Mouse (Mus musculus): Measurements from ENCODE around the gene Dnal4. TPM values are rescaled to one million over a fixed set of nuclear protein-coding genes. Genes with fewer than 3 reads are reported as not detected.
"Not testable (repeated sequence)": the region's sequence is repeated elsewhere in the genome, so short reads cannot be mapped to it uniquely, and the experiment has no call there.

The Dnal4 gene
- polyA plus RNA-seq (2016; fragmentation: Nextera tagmentation; extraction: Ambion mirVana): 37.1 TPM in 2 replicates

DNA sequence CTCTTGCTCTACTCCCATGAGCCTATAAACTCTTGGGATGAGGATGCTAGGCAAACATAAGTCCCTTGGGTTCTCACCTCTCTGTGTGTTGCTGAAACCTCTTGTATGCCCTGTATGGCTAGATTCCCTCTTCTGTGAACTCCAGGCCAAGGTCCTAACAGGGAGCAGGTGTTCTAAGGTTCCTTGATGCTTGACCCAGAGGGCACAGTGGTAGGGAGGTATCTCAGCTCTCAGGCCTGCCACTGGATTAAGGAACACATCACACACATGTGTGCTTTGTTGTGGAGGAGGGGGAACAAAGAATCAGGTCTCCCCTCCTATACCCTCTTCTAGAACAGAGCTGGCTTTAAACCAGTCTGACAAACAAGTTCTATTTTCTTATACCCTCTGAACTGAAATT is at the start of gene Dnal4:
Gene Dnal4 (minus strand): TSS at position 101 of the 400 bp plus-strand sequence.
- Histone ChIP-seq H3K4me3 (no peak within 1 kb of the TSS), H3K4me2 (no peak within 1 kb of the TSS), H3K36me3 (no peaks in the 10 kb centered on the region), H3K9me3 (replicated peaks) (no peaks in the 10 kb centered on the region), H3K27ac (ENCODE audit: poor library complexity, severe bottlenecking) (no peak within 1 kb of the TSS), H3K27me3 (replicated peaks) (0 out of 2 replicates have a peak, but pooled peaks cover 5% of the 10 kb centered on the region), H3K4me1 (replicated peaks) (peaks cover 14% of the 10 kb centered on the region), H3K9ac (no peak within 1 kb of the TSS)
- no peak for ATAC-seq (ENCODE audit: insufficient number of reproducible peaks, low FRiP score)

DNA sequence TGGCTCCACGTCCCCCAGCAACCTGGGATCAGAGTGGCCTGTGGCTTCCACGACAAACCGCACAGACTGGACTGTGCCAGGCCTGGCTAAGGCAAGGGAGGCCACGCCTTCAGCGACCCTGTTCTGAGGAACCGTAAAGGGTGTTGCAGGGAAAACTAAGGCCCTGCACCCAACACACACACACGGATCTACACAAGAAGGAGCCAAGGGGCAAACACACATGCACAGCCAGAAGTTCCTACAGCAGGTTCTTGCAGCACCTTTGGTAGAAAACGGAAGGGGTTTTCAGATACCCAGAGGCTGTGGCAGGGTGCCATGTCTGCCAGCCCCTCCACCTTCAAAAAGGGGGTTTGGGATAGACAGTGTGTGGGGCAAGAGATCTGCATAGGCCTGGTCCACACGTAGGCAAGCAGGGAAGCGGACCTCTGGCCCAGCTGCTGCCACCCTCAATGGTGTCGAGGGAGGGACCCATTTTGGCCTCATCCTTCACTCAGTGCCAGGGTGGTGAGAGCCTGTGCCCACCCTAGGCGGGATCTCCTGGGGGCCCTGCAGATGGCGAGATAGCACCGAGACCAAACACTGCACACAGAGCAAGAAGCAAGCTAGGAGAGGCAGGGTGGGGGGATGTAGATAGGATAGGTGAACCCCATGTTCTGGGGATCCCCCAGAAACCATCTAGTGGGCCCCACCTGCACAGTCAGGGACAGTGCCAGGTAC is 49.6 kb upstream of the Dnal4 start:
- WGBS: 84% methylated on average over 14 of the region's 14 CpGs
- no peak for ATAC-seq (ENCODE audit: insufficient number of reproducible peaks, low FRiP score)
- H3K4me3 ChIP-seq: no peak overlapping the region
- peaks cover 48% of the 10 kb centered on the region for H3K36me3 ChIP-seq
- no peaks in the 10 kb centered on the region for H3K9me3 ChIP-seq (replicated peaks)
- H3K4me2 ChIP-seq: no peak overlapping the region
- H3K9ac ChIP-seq: no peak overlapping the region
- H3K4me1 ChIP-seq (replicated peaks): peaks cover 51% of the 10 kb centered on the region
- no peaks in the 10 kb centered on the region for H3K27me3 ChIP-seq (replicated peaks)
- no peak overlapping the region for H3K27ac ChIP-seq (ENCODE audit: poor library complexity, severe bottlenecking)

DNA sequence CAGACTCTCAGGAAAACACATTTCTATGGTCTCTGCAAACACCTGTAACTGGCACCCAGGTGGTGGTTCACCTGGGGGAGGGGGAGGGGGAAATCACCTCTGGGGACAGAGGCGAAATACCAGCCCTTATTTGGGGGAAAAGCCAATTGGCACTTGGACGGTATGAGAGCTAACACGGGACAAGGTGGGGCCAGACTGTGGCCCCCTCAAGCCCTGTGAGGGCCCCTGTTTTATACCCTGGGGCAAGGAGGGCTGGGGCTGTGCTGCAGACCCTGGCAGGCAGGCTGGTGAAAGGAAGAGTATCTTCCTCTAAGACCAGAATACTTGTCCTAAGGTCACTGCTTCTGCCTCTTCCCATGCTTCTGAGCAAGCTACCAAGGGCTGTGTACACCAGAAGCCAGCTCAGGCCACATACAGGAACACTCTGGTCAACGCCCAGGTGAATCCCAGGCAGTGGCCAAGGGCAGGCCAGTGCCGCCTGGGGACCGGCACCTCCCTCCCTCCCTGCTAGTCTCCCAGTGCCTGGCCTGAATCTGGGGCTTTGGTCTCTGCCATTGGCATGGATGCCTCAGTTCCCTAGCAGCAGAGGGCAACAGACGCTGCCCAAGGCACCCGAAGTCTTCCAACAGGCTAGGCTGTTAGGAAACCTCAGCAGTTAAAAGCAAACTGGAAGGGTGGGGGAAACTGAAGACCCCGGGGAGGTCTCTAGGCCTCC is 48.7 kb upstream of the Dnal4 start:
- Histone ChIP-seq H3K4me2 (no peak overlapping the region), H3K27me3 (replicated peaks) (no peaks in the 10 kb centered on the region), H3K9me3 (replicated peaks) (no peaks in the 10 kb centered on the region), H3K36me3 (peaks cover 43% of the 10 kb centered on the region), H3K4me3 (no peak overlapping the region), H3K9ac (no peak overlapping the region), H3K27ac (ENCODE audit: poor library complexity, severe bottlenecking) (no peak overlapping the region), H3K4me1 (replicated peaks) (peaks cover 48% of the 10 kb centered on the region)
- 80% methylated on average over 9 of the region's 9 CpGs for WGBS
- no peak for ATAC-seq (ENCODE audit: insufficient number of reproducible peaks, low FRiP score)

DNA sequence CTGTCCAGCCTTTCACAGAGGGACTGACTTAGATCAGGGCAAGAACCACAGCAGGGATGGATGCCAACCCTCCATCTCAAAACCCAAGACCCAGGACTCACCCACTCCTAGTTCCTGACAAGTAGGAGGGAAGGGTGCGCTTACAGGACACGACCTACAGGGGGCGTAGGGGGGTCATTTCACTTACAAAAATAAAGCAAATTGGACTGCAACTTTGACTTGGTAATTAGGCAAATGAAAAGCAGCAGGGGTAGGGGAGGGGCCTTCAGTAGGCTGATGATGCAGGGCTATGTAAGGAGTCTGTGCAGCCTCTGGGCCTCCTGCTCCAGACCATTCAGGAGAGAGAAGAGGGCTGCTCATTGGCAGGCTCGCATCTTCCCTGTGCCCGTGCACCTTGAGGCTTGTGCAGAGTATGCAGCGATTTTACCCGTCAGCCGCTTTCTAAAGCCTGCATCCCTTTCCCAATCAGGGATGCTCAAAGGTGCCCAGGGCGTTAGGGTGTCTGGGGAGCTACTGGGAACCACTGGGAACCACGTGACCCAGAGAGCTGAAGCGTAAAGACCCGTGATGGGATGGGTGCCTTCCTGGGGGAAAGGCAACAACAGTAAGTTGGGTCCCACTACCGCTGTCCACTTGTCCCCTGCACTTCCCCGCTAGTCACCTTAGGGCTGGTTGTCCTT is 47.6 kb upstream of the Dnal4 start:
- peaks cover 41% of the 10 kb centered on the region for H3K36me3 ChIP-seq
- no peak overlapping the region for H3K4me2 ChIP-seq
- H3K9ac ChIP-seq: no peak overlapping the region; the same call in 1 of the 2 replicates
- WGBS: 57% methylated on average over 14 of the region's 14 CpGs
- H3K4me1 ChIP-seq (replicated peaks): peaks cover 44% of the 10 kb centered on the region
- no peak overlapping the region for H3K27ac ChIP-seq (ENCODE audit: poor library complexity, severe bottlenecking)
- no peak for ATAC-seq (ENCODE audit: insufficient number of reproducible peaks, low FRiP score)
- H3K27me3 ChIP-seq (replicated peaks): no peaks in the 10 kb centered on the region
- no peak overlapping the region for H3K4me3 ChIP-seq
- no peaks in the 10 kb centered on the region for H3K9me3 ChIP-seq (replicated peaks)

DNA sequence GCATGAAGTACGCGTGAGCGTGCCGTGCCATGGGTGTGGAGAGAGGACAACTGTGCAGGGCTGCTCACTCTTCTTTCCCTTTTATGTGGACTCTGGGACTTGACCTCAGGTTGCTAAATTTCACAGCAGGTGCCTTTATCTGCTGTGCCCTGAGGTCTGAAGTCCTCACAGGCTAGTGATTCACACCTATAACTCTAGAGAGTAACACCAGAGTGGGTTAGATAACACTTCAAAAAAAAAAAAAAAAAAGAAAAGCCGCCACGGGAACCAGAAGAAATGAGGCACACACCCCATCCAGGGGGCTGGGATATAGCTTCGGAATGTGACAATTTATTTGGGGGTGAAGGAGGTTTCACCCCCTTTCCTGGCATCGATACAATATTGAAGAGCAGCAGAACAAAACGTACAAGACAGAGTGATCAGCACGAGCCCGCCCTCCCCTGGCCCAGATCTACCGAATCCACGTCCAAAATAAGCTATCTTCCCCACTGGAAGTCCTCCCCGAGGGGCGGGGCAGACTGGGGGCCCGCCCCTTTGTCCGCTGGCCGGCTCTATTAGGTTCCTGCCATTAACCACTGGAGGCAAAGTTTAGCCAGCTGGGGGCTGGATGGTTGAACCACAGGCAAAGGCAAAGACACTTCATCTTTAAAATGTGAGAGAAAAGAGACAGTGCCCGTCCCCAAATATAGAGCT is 46.1 kb upstream of the Dnal4 start:
- WGBS: 58% methylated on average over 19 of the region's 19 CpGs
- no peak overlapping the region for H3K9ac ChIP-seq
- peaks cover 37% of the 10 kb centered on the region for H3K4me1 ChIP-seq (replicated peaks)
- ATAC-seq (ENCODE audit: insufficient number of reproducible peaks, low FRiP score): no peak
- no peaks in the 10 kb centered on the region for H3K27me3 ChIP-seq (replicated peaks)
- H3K4me3 ChIP-seq: no peak overlapping the region
- H3K27ac ChIP-seq (ENCODE audit: poor library complexity, severe bottlenecking): no peak overlapping the region
- H3K36me3 ChIP-seq: peaks cover 39% of the 10 kb centered on the region
- H3K9me3 ChIP-seq (replicated peaks): no peaks in the 10 kb centered on the region
- H3K4me2 ChIP-seq: no peak overlapping the region

DNA sequence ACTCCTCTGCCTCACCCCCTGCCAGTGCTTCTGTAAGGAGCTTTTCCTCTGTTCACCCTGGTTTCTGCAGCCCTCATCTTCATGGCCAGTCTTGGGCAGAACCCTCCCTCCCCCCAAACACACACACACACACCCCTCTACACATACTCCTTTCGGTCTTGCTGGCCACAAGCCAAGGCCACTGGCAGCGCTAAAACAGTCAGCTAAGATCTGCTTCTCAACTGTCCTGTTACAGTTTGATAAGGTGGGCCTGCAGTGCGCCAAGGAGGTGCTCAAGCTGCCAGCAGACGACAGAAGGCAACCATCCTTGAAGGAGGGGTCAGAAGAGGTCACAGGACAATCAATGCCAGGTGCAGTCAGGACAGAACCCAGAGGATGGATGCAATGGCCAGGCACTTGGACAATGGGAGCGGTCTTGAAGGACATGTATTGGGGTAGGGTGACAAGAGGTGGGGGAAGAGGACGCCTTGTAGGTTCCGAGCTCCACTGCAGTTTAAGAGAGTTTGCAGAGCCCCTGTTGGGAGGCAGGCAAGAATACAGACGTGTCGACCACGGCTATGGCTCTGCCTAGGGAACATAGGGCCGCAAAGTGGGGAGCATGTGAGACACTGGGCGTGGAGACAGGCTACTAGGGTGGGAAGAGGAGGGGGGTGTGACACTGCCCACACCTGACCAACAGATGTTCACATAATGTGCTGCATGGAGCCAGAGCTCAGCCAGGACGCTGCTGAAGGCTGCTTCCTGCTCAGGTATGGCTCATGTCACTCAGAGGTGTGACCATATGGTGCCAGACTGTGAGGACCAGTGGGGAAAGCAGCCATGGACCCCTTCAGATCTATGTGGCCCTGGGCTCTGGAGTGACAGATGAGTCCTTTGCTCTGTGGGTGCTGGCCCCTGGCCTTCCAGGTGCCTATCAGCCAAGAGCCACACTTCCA is 44.9 kb upstream of the Dnal4 start:
- Histone ChIP-seq H3K4me1 (replicated peaks) (peaks cover 27% of the 10 kb centered on the region), H3K36me3 (peaks cover 27% of the 10 kb centered on the region), H3K9ac (no peak overlapping the region), H3K4me2 (no peak overlapping the region), H3K27me3 (replicated peaks) (no peaks in the 10 kb centered on the region), H3K9me3 (replicated peaks) (peaks cover 4% of the 10 kb centered on the region), H3K27ac (ENCODE audit: poor library complexity, severe bottlenecking) (no peak overlapping the region), H3K4me3 (no peak overlapping the region)
- no peak for ATAC-seq (ENCODE audit: insufficient number of reproducible peaks, low FRiP score)
- 47% methylated on average over 13 of the region's 13 CpGs for WGBS

DNA sequence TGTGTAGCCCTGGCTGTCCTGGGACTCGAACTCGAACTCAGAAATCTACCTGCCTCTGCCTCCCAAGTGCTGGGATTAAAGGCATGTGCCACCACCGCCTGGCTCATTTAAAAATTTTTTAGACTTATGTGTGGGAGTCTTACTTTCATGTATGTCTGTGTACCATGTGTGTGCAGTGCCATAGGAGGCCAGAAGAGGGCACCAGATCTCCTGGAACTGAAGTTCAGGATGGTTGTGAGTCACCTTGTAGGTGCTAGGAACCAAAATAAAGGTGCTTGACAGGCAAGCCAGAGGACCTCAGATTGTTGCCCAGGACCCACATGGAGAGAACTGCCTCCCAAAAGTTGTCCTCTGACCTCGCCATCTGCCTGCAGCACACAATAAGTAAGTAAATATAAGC is 40.7 kb upstream of the Dnal4 start:
- H3K27me3 ChIP-seq (replicated peaks): peaks cover 11% of the 10 kb centered on the region; the same call in 1 of the 2 replicates
- 78% methylated on average over 4 of the region's 4 CpGs for WGBS
- no peak for ATAC-seq (ENCODE audit: insufficient number of reproducible peaks, low FRiP score)
- H3K4me2 ChIP-seq: no peak overlapping the region
- peaks cover 8% of the 10 kb centered on the region for H3K36me3 ChIP-seq
- peaks cover 13% of the 10 kb centered on the region for H3K4me1 ChIP-seq (replicated peaks)
- no peak overlapping the region for H3K9ac ChIP-seq
- H3K27ac ChIP-seq (ENCODE audit: poor library complexity, severe bottlenecking): no peak overlapping the region
- H3K4me3 ChIP-seq: no peak overlapping the region
- H3K9me3 ChIP-seq (replicated peaks): peaks cover 4% of the 10 kb centered on the region

DNA sequence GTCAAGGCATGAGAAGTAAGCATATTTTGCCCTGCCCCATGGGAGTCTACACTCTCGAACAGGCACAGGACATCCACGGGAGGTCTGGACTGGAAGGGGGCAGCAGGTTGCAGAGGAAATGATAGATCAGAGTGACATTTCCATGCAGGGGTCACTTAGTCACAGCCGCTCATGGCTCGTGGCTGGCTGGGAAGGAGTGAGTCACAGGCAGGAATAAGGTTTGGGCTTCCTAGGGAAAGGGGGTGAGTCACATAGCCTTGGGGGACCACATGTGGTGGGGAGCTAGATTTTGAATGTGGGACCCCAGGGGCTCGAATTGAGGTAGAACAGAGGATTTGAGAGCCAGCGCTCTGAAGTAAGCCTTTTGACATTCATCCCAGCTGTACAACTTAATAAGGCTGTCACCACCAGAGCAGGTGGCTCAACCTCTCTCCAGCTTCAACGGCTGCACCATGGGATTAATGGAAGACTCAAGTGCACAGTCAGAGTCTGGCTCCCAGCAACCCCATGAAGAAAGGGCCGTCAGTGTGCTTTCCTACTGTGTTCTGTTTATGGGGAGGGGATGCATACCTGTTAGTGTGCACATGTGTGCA is 36.1 kb upstream of the Dnal4 start:
- ATAC-seq (ENCODE audit: insufficient number of reproducible peaks, low FRiP score): no peak
- no peak overlapping the region for H3K27ac ChIP-seq (ENCODE audit: poor library complexity, severe bottlenecking)
- no peak overlapping the region for H3K4me2 ChIP-seq
- no peaks in the 10 kb centered on the region for H3K4me1 ChIP-seq (replicated peaks)
- WGBS: 49% methylated on average over 8 of the region's 8 CpGs
- H3K36me3 ChIP-seq: no peaks in the 10 kb centered on the region
- peaks cover 32% of the 10 kb centered on the region; the same call in 1 of the 2 replicates for H3K27me3 ChIP-seq (replicated peaks)
- H3K9me3 ChIP-seq (replicated peaks): peaks cover 4% of the 10 kb centered on the region
- H3K9ac ChIP-seq: no peak overlapping the region
- no peak overlapping the region for H3K4me3 ChIP-seq

DNA sequence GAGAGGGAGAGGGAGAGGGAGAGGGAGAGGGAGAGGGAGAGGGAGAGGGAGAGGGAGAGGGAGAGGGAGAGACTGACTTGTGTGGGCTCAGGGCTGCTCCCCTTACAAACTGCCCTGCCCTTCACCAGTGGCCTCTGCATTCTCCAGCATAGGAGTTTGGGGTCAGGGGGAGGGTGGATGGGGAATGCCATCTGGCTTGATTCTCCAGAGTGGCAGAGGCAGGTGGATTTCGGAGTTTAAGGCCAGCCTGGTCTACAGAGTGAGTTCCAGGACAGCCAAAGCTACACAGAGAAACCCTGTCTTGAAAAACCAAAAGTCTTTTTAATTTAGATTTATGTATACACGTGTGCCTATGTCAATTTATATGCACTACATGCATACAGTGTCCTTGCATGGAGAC is 35.2 kb upstream of the Dnal4 start:
- not testable (repeated sequence) for H3K4me3 ChIP-seq; H3K9ac ChIP-seq; H3K4me2 ChIP-seq; H3K27ac ChIP-seq (ENCODE audit: poor library complexity, severe bottlenecking); H3K36me3 ChIP-seq; H3K4me1 ChIP-seq (replicated peaks); H3K9me3 ChIP-seq (replicated peaks); ATAC-seq (ENCODE audit: insufficient number of reproducible peaks, low FRiP score)
- peaks cover 37% of the 10 kb centered on the region; the same call in 1 of the 2 replicates for H3K27me3 ChIP-seq (replicated peaks)
- WGBS: 53% methylated on average over 2 of the region's 2 CpGs

DNA sequence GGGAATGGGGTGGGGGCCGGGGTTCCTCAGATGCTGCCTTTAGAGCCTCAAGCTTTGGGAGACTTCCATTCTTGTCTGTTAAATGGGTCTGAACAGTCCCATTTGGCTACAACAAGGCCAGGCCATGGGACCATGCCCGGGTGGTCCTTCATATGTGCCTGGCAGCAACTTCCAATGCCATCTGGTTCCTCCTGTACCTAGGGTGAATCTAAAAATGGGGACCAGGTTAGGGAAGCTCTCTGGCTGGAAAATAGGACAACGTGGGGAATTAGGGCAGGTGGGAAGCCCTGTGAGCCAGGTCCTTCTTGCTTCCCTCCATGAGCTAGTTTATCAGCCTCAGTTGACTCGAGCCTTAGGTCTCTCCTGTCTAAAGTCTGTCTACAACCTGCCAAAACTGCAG is 33.3 kb upstream of the Dnal4 start:
- Histone ChIP-seq H3K4me3 (no peak overlapping the region), H3K4me2 (no peak overlapping the region), H3K27me3 (replicated peaks) (peaks cover 55% of the 10 kb centered on the region), H3K4me1 (replicated peaks) (no peaks in the 10 kb centered on the region), H3K9me3 (replicated peaks) (no peaks in the 10 kb centered on the region), H3K36me3 (no peaks in the 10 kb centered on the region), H3K27ac (ENCODE audit: poor library complexity, severe bottlenecking) (no peak overlapping the region), H3K9ac (no peak overlapping the region)
- WGBS: 55% methylated on average over 4 of the region's 4 CpGs
- no peak for ATAC-seq (ENCODE audit: insufficient number of reproducible peaks, low FRiP score)

Data from heart, embryonic 12.5 days (tissue).